Mouse (Mus musculus) embryonic facial prominence, embryonic 15.5 days (tissue): ENCODE data around the gene Ank3. TPM values are rescaled to one million over a fixed set of nuclear protein-coding genes. Genes with fewer than 3 reads are reported as not detected.

Source experiments
- ATAC-seq: fragments of 200-750 bp; cut with Nextera tagmentation; 2 replicates; pipeline ENCODE4 v1.8.0; 2017; ENCODE audit warnings: low read depth, moderate TSS enrichment; ENCODE audit not compliant: insufficient number of reproducible peaks, low FRiP score, low TSS enrichment
- H3K27ac ChIP-seq: fragments of 300-500 bp; sonication (generic); replicated peaks from 2 replicates; pipeline ENCODE4 v1.5.1; 2015; ENCODE audit warnings: mild to moderate bottlenecking, inconsistent platforms
- H3K27me3 ChIP-seq: fragments of 300-500 bp; sonication (generic); 2 replicates; pipeline ENCODE4 v1.6.1; 2015; ENCODE audit warnings: inconsistent platforms
- H3K36me3 ChIP-seq: fragments of 300-500 bp; sonication (generic); 2 replicates; pipeline ENCODE4 v1.6.1; 2015; ENCODE audit warnings: mild to moderate bottlenecking, inconsistent platforms
- H3K4me1 ChIP-seq: fragments of 300-500 bp; sonication (generic); 2 replicates; pipeline ENCODE4 v1.6.1; 2015; ENCODE audit warnings: inconsistent platforms
- H3K4me2 ChIP-seq: fragments of 300-500 bp; sonication (generic); replicated peaks from 2 replicates; pipeline ENCODE4 v1.6.1; 2015; ENCODE audit warnings: mild to moderate bottlenecking, inconsistent platforms
- H3K4me3 ChIP-seq: fragments of 300-500 bp; sonication (generic); replicated peaks from 2 replicates; pipeline ENCODE4 v1.5.1; 2015; ENCODE audit warnings: mild to moderate bottlenecking, inconsistent platforms
- H3K9ac ChIP-seq: fragments of 300-500 bp; sonication (generic); 2 replicates; pipeline ENCODE4 v1.6.1; 2015; ENCODE audit warnings: inconsistent platforms
- H3K9me3 ChIP-seq: fragments of 300-500 bp; sonication (generic); replicated peaks from 2 replicates; pipeline ENCODE4 v1.6.1; 2016; ENCODE audit warnings: inconsistent platforms
- WGBS: fragments of 180-500 bp; shearing (Covaris S2); methylation state at CpG from one replicate; pipeline ENCODE4 v1.1.7; 2015; 5-methylcytosine and 5-hydroxymethylcytosine counted together
- polyA plus RNA-seq: library from polyadenylated mRNA; unstranded; fragments of >200 nt; fragmentation: Nextera tagmentation; extraction: Ambion mirVana; gene quantifications from 2 replicates; pipeline ENCODE4 v1.2.1, GENCODE M21; 2015

Gene Ank3
- polyA plus RNA-seq, 1 experiment from 2014 or later, result 24.3 TPM

DNA sequence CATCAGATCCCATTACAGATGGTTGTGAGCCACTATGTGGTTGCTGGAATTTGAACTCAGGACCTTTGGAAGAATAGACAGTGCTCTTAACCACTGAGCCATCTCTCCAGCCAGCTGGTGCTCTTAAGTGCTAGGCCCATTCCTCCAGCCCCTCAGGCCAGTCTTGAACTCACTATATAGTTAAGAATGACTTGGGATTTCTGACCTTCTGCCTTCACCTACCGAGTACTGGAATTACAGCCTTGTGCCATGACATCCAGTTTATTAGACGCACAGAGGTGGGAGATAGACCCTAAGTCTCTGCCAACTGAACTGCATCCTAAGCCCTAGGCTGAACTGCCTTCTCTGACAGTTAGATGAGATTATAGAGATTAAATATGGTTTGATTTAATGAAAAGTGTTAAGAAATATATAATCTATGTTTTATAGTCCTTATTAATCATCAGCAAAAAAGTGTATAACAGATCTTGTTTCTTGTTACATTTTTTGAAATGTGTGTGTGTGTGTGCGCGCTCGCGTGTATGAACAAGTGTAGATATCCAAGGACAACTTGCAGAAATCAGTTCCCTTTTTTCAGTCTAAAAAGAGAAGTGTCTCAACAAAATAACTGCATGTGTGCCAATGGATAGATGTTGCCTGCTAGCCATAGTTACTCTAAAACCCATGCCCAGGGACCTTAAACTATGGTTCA is 520.0 kb downstream of the Ank3 start:
- no peaks in the 10 kb centered on the region for H3K36me3 ChIP-seq
- no peaks in the 10 kb centered on the region for H3K27me3 ChIP-seq
- 93% methylated on average over 6 of the region's 6 CpGs for WGBS
- no peak overlapping the region for H3K4me2 ChIP-seq
- no peaks in the 10 kb centered on the region for H3K4me1 ChIP-seq
- H3K27ac ChIP-seq, result no peak overlapping the region
- H3K9me3 ChIP-seq, result no peaks in the 10 kb centered on the region
- H3K9ac ChIP-seq, result no peak overlapping the region
- no peak for ATAC-seq
- H3K4me3 ChIP-seq, result no peak overlapping the region

DNA sequence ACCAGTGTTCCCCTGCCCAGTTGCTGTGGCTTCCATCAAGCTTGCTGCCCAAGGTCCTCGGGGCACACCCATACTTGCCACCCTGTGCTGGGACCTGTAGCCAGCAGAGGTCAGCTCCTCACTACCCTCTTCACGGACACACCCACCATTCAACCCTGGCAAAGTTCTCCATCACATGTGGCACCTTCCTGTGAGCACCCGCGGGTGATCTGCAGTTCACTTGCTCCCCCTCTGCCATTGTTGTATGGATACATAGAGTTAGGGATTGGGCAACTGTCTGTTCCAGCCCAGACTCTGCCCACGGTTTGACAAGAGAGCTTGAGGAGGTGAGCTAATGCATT is 520.5 kb downstream of the Ank3 start:
- Histone ChIP-seq H3K27ac (no peak overlapping the region), H3K36me3 (no peaks in the 10 kb centered on the region), H3K9ac (no peak overlapping the region), H3K4me2 (no peak overlapping the region), H3K4me3 (no peak overlapping the region), H3K9me3 (no peaks in the 10 kb centered on the region), H3K4me1 (peaks cover 5% of the 10 kb centered on the region; the same call in 1 of the 2 replicates), H3K27me3 (no peaks in the 10 kb centered on the region)
- no peak for ATAC-seq
- WGBS, result 80% methylated on average over 5 of the region's 5 CpGs

DNA sequence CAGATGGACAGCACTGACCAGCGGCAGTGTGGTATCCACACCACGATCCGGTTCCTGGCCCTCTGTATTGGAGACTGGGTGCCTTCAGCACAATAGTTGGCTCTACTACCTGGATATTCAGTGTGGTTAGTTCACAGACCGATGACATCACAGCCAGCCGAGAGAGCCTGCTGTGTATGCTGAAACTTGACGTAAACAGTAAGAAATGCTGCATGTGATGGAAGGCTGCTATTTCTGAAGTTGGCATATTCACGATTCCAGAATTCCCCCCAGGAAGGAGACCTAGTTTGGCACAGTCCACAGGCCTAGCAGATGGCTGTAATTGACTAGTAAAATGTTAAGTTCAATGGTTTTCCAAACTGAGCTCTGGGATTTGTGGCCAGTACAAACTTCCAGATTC is 521.2 kb downstream of the Ank3 start:
- H3K27ac ChIP-seq, result no peak overlapping the region
- ATAC-seq, result no peak
- H3K4me2 ChIP-seq, result no peak overlapping the region
- H3K9ac ChIP-seq, result no peak overlapping the region
- H3K9me3 ChIP-seq, result no peaks in the 10 kb centered on the region
- H3K4me1 ChIP-seq, result peaks cover 10% of the 10 kb centered on the region
- H3K27me3 ChIP-seq, result no peaks in the 10 kb centered on the region
- 65% methylated on average over 7 of the region's 7 CpGs for WGBS
- no peak overlapping the region for H3K4me3 ChIP-seq
- H3K36me3 ChIP-seq, result no peaks in the 10 kb centered on the region

DNA sequence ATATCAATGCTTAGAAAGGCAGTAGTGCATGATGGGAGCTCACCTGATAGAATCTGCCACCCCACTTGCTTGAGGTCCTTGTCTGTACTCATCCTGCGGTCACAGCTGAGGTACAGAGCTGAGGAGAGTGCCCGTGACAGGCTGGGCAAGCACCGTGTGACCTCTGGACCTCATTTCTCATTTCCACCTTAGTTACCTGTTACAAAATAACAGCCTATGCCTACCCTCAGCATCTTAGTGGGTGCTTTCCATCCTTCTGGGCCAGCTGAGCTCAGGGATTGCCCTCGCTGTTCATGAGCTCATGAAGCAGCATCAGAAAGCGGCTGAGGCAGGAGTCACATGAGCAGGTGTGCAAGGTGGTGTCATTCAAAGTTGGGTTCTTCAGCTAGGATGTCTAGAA is 523.5 kb downstream of the Ank3 start:
- Histone ChIP-seq H3K4me1 (peaks cover 33% of the 10 kb centered on the region), H3K9ac (no peak overlapping the region), H3K36me3 (no peaks in the 10 kb centered on the region), H3K27me3 (no peaks in the 10 kb centered on the region), H3K27ac (no peak overlapping the region), H3K4me3 (no peak overlapping the region), H3K4me2 (no peak overlapping the region), H3K9me3 (no peaks in the 10 kb centered on the region)
- ATAC-seq, result no peak
- 86% methylated on average over 5 of the region's 5 CpGs for WGBS

DNA sequence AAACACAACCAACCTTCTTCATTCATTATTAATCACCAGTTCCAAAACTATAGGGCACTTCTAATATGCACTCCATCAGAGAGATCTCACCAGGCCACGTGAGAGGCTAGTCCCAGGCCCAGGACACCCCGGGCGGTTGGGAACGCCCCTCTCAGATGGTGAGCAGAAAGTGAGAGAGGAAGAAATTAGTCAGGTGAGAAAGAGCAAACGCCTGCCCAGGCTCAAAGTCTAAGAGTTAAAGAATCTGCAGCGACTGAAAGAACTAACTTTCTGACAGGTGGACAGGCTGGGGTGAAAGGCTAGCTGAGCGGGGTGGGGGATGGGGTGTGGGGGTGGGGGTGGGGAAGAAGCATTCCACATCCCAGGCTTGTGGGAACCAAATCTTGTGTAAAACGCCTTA is 525.2 kb downstream of the Ank3 start:
- H3K4me1 ChIP-seq, result peaks cover 40% of the 10 kb centered on the region
- 23% methylated on average over 8 of the region's 8 CpGs for WGBS
- no peak for ATAC-seq
- H3K27me3 ChIP-seq, result no peaks in the 10 kb centered on the region
- no peak overlapping the region for H3K4me3 ChIP-seq
- H3K4me2 ChIP-seq, result no peak overlapping the region
- H3K27ac ChIP-seq, result no peak overlapping the region
- no peaks in the 10 kb centered on the region for H3K9me3 ChIP-seq
- no peak overlapping the region for H3K9ac ChIP-seq
- no peaks in the 10 kb centered on the region for H3K36me3 ChIP-seq

DNA sequence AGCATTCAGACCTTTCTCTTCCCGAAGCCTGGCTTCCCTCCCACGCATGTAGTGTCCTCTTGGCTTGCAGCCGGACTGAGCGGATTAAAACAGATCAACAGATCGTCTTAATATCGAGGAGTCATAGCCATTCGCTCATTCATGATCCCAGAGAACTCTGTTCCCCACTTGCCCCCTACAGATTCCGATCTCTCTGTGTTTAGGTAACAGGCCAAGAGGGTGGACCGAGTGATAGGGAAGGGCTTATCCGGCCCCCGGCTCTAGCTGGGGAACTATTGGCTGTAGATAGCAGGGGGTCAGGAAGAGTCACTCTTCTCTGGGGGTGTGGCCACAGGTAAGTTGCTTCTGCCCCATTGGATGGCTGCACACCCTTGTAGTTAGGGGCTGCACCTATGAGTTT is 525.7 kb downstream of the Ank3 start:
- H3K4me1 ChIP-seq, result peaks cover 40% of the 10 kb centered on the region
- H3K27ac ChIP-seq, result no peak overlapping the region
- no peaks in the 10 kb centered on the region for H3K9me3 ChIP-seq
- H3K9ac ChIP-seq, result no peak overlapping the region
- H3K36me3 ChIP-seq, result no peaks in the 10 kb centered on the region
- ATAC-seq, result 0 out of 2 replicates have a peak, but pooled peaks have one; percentile 13
- peak overlapping the region; percentile 54 for H3K4me2 ChIP-seq
- 13% methylated on average over 11 of the region's 11 CpGs for WGBS
- no peaks in the 10 kb centered on the region for H3K27me3 ChIP-seq
- H3K4me3 ChIP-seq, result 0 out of 2 replicates have a peak overlapping the region, but pooled peaks have one; percentile 6

DNA sequence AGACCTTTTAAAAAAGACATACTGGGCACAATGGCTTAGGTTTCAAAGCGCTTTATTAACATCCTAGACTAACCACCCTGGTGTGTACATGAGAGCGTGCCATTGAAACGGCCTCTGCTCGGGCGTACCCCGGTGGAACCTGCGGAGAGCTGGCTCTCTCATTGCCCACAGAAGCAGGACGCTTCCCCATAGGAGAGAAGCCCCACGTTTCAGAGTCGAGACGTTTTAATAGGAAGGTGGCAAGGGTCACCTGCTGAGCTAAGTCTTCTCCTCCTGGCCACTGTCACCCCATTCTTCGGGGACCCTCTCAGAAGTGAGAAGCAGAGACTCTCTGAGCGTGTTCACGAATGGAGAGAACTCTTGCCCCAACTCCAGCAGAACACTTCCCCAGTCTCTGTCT is 526.3 kb downstream of the Ank3 start:
- Histone ChIP-seq H3K4me3 (peak overlapping the region; percentile 32), H3K9ac (no peak overlapping the region), H3K4me2 (peak overlapping the region; percentile 54), H3K4me1 (peaks cover 40% of the 10 kb centered on the region), H3K27me3 (no peaks in the 10 kb centered on the region), H3K36me3 (no peaks in the 10 kb centered on the region), H3K27ac (peak overlapping the region; percentile 81), H3K9me3 (no peaks in the 10 kb centered on the region)
- WGBS, result 9% methylated on average over 14 of the region's 14 CpGs
- ATAC-seq, result no peak

DNA sequence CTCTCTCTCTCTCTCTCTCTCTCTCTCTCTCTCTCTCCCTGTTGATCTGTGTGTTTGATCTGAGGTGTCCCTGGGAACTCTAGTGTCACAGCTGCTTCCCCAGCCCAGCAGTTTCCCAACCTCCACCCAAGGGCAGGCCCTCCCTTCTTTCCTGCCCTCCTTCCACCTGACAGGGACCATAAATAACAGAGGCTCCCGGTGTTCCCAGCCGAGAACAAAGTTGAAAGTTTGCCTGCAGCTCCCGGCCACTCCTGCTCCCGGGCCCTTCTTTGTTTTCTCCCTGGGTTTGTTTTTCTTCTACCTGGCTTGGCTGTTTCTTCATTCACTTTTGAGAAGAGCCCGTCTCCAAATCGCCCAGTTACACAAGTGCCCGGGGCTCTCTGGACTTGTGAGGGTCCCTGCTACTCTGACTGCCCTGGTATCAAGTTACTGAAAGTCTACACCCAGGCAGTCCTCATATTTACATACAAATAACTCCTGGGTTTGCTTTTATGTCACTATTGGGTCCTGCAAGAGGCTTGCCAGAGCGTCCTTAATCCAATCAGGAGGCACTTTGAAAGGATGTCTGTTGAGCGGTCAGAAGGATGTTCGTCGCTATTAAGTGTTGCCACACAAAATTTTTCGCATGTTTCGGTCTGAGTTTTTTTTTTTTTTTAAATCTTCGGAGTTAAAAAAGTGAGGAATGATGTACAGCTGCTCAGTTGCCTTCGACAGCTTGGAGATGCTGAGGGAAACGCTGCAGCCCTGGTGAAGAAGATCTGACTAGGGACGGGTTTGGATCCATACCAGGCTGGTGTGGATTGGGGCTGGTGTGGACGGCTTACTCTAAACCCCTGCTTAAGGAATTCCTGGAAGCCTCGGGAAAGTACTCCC is 526.9 kb downstream of the Ank3 start:
- Histone ChIP-seq H3K9me3 (no peaks in the 10 kb centered on the region), H3K4me1 (peaks cover 40% of the 10 kb centered on the region), H3K4me2 (peak overlapping the region; percentile 54), H3K27ac (peak overlapping the region; percentile 81), H3K4me3 (peak overlapping the region; percentile 32), H3K36me3 (no peaks in the 10 kb centered on the region), H3K27me3 (no peaks in the 10 kb centered on the region), H3K9ac (peak overlapping the region; percentile 23; the same call in 1 of the 2 replicates)
- ATAC-seq, result 0 out of 2 replicates have a peak, but pooled peaks have one; percentile 34
- under 1% methylated on average over 19 of the region's 19 CpGs for WGBS

DNA sequence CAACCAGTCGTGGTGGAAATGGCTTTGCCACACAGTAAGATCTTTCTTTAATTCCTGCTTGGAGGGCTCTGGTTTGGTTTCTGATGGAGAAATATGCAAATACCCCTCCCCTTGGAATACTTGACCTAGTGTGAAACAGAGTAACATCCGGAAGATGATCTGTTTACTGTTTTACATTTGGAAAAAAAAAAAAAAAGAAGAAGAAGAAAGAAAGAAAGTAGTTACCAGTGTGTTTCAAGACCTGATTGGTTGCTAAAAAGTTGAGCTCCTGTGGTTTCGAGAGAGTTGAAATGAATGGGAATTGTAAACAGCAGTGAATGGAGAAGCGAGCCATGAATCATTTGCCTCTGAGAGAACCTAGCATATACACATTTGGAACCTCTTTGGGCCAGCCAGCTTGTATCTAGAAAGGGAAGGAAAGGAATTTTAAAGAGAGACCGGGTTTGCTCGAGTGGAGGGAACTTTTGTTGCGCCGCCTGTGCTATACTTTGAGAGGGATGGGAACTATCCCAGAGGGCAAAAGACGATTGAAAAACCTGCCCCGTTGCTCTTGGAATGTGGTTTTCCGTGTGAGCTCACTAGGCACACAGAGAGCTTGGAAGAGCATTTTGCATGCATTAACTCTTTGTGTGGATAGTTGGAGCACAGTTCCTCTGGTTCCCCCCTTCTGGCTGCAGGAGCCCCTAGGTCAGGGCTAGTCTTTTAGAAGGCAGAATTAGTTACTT is 527.7 kb downstream of the Ank3 start:
- WGBS, result 1% methylated on average over 11 of the region's 11 CpGs
- Histone ChIP-seq H3K4me3 (peak overlapping the region; percentile 32), H3K36me3 (no peaks in the 10 kb centered on the region), H3K27me3 (no peaks in the 10 kb centered on the region), H3K9me3 (no peaks in the 10 kb centered on the region), H3K4me1 (peaks cover 40% of the 10 kb centered on the region), H3K4me2 (peak overlapping the region; percentile 54), H3K27ac (peak overlapping the region; percentile 81), H3K9ac (peak overlapping the region; percentile 23; the same call in 1 of the 2 replicates)
- ATAC-seq, result no peak

DNA sequence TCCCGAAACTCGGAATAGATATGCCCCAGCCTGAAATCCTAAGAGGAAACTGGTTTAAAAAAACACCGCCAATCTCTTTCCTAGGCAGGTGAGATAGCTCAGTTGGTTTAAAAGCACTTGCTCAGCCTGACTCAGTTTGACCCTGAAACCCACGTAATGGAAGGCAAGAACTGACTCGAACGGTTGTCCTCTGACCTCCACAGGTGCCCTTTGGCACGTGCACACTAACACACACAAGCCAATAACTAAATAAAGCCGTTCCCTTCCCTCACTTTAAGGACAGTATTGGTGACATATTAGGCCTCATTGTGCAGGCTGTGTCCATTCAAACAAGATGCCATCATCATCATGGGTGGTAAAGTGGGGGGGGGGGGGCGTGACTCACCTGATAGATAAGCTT is 528.4 kb downstream of the Ank3 start:
- Histone ChIP-seq H3K27ac (peak overlapping the region; percentile 81), H3K4me2 (peak overlapping the region; percentile 54), H3K4me1 (peaks cover 40% of the 10 kb centered on the region), H3K4me3 (peak overlapping the region; percentile 32), H3K36me3 (no peaks in the 10 kb centered on the region), H3K9ac (no peak overlapping the region), H3K27me3 (no peaks in the 10 kb centered on the region), H3K9me3 (no peaks in the 10 kb centered on the region)
- WGBS, result 12% methylated on average over 9 of the region's 9 CpGs
- no peak for ATAC-seq

DNA sequence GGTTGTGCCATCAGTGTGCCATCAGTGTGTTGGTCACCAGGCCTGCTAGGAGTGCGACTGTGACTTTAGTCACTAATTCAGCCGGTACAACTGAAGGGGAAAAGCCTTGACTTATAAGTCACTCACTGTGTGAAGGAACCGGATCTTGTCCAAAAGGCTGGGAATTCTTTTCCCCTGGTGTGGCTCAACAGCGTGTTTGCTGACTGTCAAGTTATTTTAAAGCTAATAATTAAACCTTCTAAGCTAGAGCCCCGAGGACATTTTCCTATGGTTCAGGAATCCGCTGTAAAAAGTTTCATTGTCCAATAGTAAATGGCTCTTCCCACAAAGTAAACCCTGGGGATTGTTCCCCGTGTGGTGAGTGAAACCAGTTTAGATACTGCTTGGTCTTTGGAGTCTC is 529.8 kb downstream of the Ank3 start:
- WGBS, result 29% methylated on average over 7 of the region's 7 CpGs
- Histone ChIP-seq H3K9ac (no peak overlapping the region), H3K4me2 (no peak overlapping the region), H3K4me3 (no peak overlapping the region), H3K36me3 (no peaks in the 10 kb centered on the region), H3K27me3 (no peaks in the 10 kb centered on the region), H3K9me3 (no peaks in the 10 kb centered on the region), H3K4me1 (peaks cover 40% of the 10 kb centered on the region), H3K27ac (no peak overlapping the region; the same call in 1 of the 2 replicates)
- no peak for ATAC-seq
